30 mouse cellular contexts compared by ENCODE assay signal in the genomic region with DNA sequence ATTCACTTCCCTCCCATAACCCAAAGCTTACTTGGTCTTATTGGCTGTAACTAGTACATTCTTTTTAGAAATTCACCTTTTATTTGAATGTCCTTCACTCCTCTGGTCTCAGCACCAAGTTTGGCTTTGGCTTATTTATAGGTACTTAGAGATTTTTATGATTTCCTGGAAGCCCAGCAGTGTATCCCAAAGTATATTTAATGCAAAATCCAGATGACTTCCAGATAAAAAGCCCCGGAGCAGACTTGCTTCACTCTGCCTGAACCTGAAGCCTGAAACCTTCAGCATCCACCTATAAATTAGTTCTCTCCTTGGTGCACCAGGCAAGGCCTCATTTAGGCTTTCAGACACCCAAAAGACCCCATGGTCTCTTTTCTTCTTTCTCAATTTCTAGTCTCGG.
DNase-seq lines count a peak whose midpoint lies in the region; ATAC-seq and TF ChIP-seq lines count a peak whose summit lies in the region.
"Had no signal": no experiment of that assay in that cellular context is flagged by ENCODE, and none has a peak within 500 bp of the region (broad histone marks: within the 10 kb centered on the region; RNA-seq: fewer than 3 reads in every experiment).

No protein-coding gene starts in this region.

- no peaks in the 10 kb centered on the region for H3K9me3 ChIP-seq in forebrain, embryonic 11.5 days (ENCODE audit: control insufficient read depth, low read length)
- H3K9me3 ChIP-seq in forebrain, postnatal 0 days (ENCODE audit: low read length) = no peaks in the 10 kb centered on the region
- H3K9me3 ChIP-seq in midbrain, embryonic 10.5 days (replicated peaks) = no peaks in the 10 kb centered on the region
- no peaks in the 10 kb centered on the region for H3K9me3 ChIP-seq in midbrain, postnatal 0 days (ENCODE audit: low read length)
- H3K9me3 ChIP-seq in limb, embryonic 12.5 days = no peaks in the 10 kb centered on the region
- H3K9me3 ChIP-seq: embryonic facial prominence, embryonic 10.5 days; embryonic facial prominence, embryonic 13.5 days; G1E; heart, embryonic 15.5 days had no signal

- no peak overlapping the region for H3K9ac ChIP-seq in forebrain, embryonic 11.5 days (ENCODE audit: low read length)
- no peak overlapping the region for H3K9ac ChIP-seq in forebrain, postnatal 0 days
- H3K9ac ChIP-seq in midbrain, postnatal 0 days (replicated peaks; ENCODE audit: low read length, poor library complexity, severe bottlenecking) = no peak overlapping the region
- H3K9ac ChIP-seq in limb, embryonic 12.5 days (replicated peaks) = no peak overlapping the region
- H3K9ac ChIP-seq: embryonic facial prominence, embryonic 13.5 days; heart, embryonic 15.5 days; hindbrain, embryonic 14.5 days had no signal

- no peak for ATAC-seq in forebrain, embryonic 11.5 days (replicated peaks; ENCODE audit: low FRiP score)
- ATAC-seq in forebrain, postnatal 0 days = no peak
- no peak for ATAC-seq in midbrain, postnatal 0 days (ENCODE audit: low FRiP score)
- peak; percentile 52; the same call in 1 of the 2 replicates for ATAC-seq in limb, embryonic 12.5 days (ENCODE audit: insufficient number of reproducible peaks, insufficient read depth, low FRiP score, low TSS enrichment, low read depth)
- ATAC-seq: forebrain, embryonic 14.5 days; hindbrain, postnatal 0 days; inflammation-experienced regulatory T-cells, adult 6 months had no signal

- no peak overlapping the region for H3K4me2 ChIP-seq in forebrain, embryonic 11.5 days (ENCODE audit: low read depth, low read length, severe bottlenecking)
- H3K4me2 ChIP-seq in forebrain, postnatal 0 days (ENCODE audit: low read depth) = no peak overlapping the region
- H3K4me2 ChIP-seq in midbrain, postnatal 0 days (ENCODE audit: low read depth, low read length, poor library complexity, severe bottlenecking) = no peak overlapping the region
- no peak overlapping the region for H3K4me2 ChIP-seq in limb, embryonic 12.5 days
- H3K4me2 ChIP-seq: embryonic facial prominence, embryonic 13.5 days; heart, embryonic 11.5 days; heart, embryonic 15.5 days; hindbrain, embryonic 14.5 days had no signal

- no peak for TF ChIP-seq CTCF in forebrain, postnatal 0 days (IDR thresholded peaks at IDR 0.05; ENCODE audit: low read depth)
- no peak for TF ChIP-seq CTCF in midbrain, postnatal 0 days (IDR thresholded peaks at IDR 0.05)

- peak overlapping the region; percentile 28; the same call in 1 of the 2 replicates for H3K27ac ChIP-seq in forebrain, embryonic 11.5 days (ENCODE audit: low read depth, low read length)
- H3K27ac ChIP-seq in forebrain, postnatal 0 days (ENCODE audit: low read depth, low read length) = no peak overlapping the region
- 0 out of 2 replicates have a peak overlapping the region, but pooled peaks have one; percentile 25 for H3K27ac ChIP-seq in midbrain, embryonic 10.5 days (replicated peaks)
- no peak overlapping the region for H3K27ac ChIP-seq in midbrain, postnatal 0 days (ENCODE audit: low read depth, low read length)
- H3K27ac ChIP-seq in limb, embryonic 12.5 days = peak overlapping the region; percentile 70
- H3K27ac ChIP-seq: embryonic facial prominence, embryonic 10.5 days; embryonic facial prominence, embryonic 13.5 days; gastrocnemius, adult 2 months; heart, embryonic 15.5 days; hindbrain, embryonic 14.5 days; hindbrain, postnatal 0 days had no signal

- no peaks in the 10 kb centered on the region for H3K36me3 ChIP-seq in forebrain, embryonic 11.5 days (ENCODE audit: control insufficient read depth, insufficient read depth, low read length)
- no peaks in the 10 kb centered on the region for H3K36me3 ChIP-seq in forebrain, postnatal 0 days (ENCODE audit: insufficient read depth)
- H3K36me3 ChIP-seq in midbrain, embryonic 10.5 days = no peaks in the 10 kb centered on the region
- no peaks in the 10 kb centered on the region for H3K36me3 ChIP-seq in midbrain, postnatal 0 days (ENCODE audit: insufficient read depth, low read length)
- no peaks in the 10 kb centered on the region for H3K36me3 ChIP-seq in limb, embryonic 12.5 days
- H3K36me3 ChIP-seq: embryonic facial prominence, embryonic 10.5 days; embryonic facial prominence, embryonic 13.5 days; G1E; heart, embryonic 15.5 days had no signal

- no peak for DNase-seq in forebrain, embryonic 11.5 days (ENCODE audit: low spot score)
- no peak for DNase-seq in forebrain, postnatal 0 days
- no peak for DNase-seq in midbrain, embryonic 10.5 days (ENCODE audit: low spot score)
- no peak for DNase-seq in midbrain, postnatal 0 days (ENCODE audit: low spot score)
- no peak for DNase-seq in layer of hippocampus, adult 18-20 months (ENCODE audit: low spot score in 2 of 2)
- no peak for DNase-seq in thymus, postnatal 10 days (ENCODE audit: low spot score in 2 of 2)
- DNase-seq: adrenal gland, adult 8-10 months; adrenal gland, postnatal 25 days; B cell, adult 2 months; cerebellum, adult 11-12 months; cerebellum, adult 8-10 months; cerebellum, postnatal 10 days; cerebellum, postnatal 36 days; gastrocnemius, adult 2 months; gastrocnemius, postnatal 14 days; heart, adult 11 months; heart, postnatal 14 days; heart, postnatal 4 days had no signal

- no peak overlapping the region for H3K4me3 ChIP-seq in forebrain, embryonic 11.5 days (ENCODE audit: low read depth, low read length)
- H3K4me3 ChIP-seq in forebrain, postnatal 0 days (ENCODE audit: low read depth, low read length) = no peak overlapping the region
- no peak overlapping the region for H3K4me3 ChIP-seq in midbrain, embryonic 10.5 days
- H3K4me3 ChIP-seq in midbrain, postnatal 0 days (ENCODE audit: low read depth, low read length) = no peak overlapping the region
- H3K4me3 ChIP-seq in limb, embryonic 12.5 days (replicated peaks) = no peak overlapping the region
- H3K4me3 ChIP-seq: embryonic facial prominence, embryonic 10.5 days; embryonic facial prominence, embryonic 13.5 days; erythroblast, embryonic 14.5 days; gastrocnemius, adult 2 months; heart, embryonic 15.5 days had no signal

- H3K4me1 ChIP-seq in forebrain, embryonic 11.5 days (replicated peaks; ENCODE audit: control insufficient read depth, insufficient read depth, low read length) = no peaks in the 10 kb centered on the region; the same call in 1 of the 2 replicates
- 0 out of 2 replicates have a peak, but pooled peaks cover 3% of the 10 kb centered on the region for H3K4me1 ChIP-seq in forebrain, postnatal 0 days (ENCODE audit: insufficient read depth)
- peaks cover 24% of the 10 kb centered on the region for H3K4me1 ChIP-seq in midbrain, embryonic 10.5 days
- H3K4me1 ChIP-seq in midbrain, postnatal 0 days (ENCODE audit: insufficient read depth, low read length) = no peaks in the 10 kb centered on the region
- peaks cover 12% of the 10 kb centered on the region; the same call in 1 of the 2 replicates for H3K4me1 ChIP-seq in limb, embryonic 12.5 days (replicated peaks)
- H3K4me1 ChIP-seq: embryonic facial prominence, embryonic 10.5 days; embryonic facial prominence, embryonic 13.5 days; heart, embryonic 15.5 days had no signal

- 25% methylated on average over 2 of the region's 2 CpGs for WGBS in forebrain, embryonic 11.5 days
- WGBS in forebrain, postnatal 0 days = 30% methylated on average over 2 of the region's 2 CpGs
- 55% methylated on average over 2 of the region's 2 CpGs for WGBS in midbrain, embryonic 10.5 days
- WGBS in midbrain, postnatal 0 days = 50% methylated on average over 2 of the region's 2 CpGs
- 17% methylated on average over 2 of the region's 2 CpGs for WGBS in limb, embryonic 12.5 days

- no peaks in the 10 kb centered on the region for H3K27me3 ChIP-seq in forebrain, embryonic 11.5 days (ENCODE audit: control insufficient read depth, insufficient read depth, low read length)
- H3K27me3 ChIP-seq in forebrain, postnatal 0 days (ENCODE audit: insufficient read depth, low read length) = no peaks in the 10 kb centered on the region
- no peaks in the 10 kb centered on the region; the same call in none of the 2 replicates for H3K27me3 ChIP-seq in midbrain, embryonic 10.5 days (ENCODE audit: low read depth, poor library complexity, severe bottlenecking)
- no peaks in the 10 kb centered on the region for H3K27me3 ChIP-seq in midbrain, postnatal 0 days (ENCODE audit: insufficient read depth, low read length)
- H3K27me3 ChIP-seq in limb, embryonic 12.5 days = no peaks in the 10 kb centered on the region
- H3K27me3 ChIP-seq: CH12.LX; embryonic facial prominence, embryonic 13.5 days had no signal

Comparison
In these comparisons a context has a peak if more than half of its experiments do, and no peak if none do; other contexts are left out.
1. H3K27ac ChIP-seq: peak in forebrain, embryonic 11.5 days (single experiment), midbrain, embryonic 10.5 days (single experiment) and limb, embryonic 12.5 days (single experiment); none in forebrain, postnatal 0 days (single experiment) and midbrain, postnatal 0 days (single experiment).